Mouse (Mus musculus) cerebral cortex, adult 2 months (tissue): ENCODE data around the gene Ms4a8a.

Source experiments
- WGBS: fragments of 180-500 bp; shearing (Covaris S2); methylation state at CpG from one replicate; pipeline ENCODE4 v1.1.7; 2018; 5-methylcytosine and 5-hydroxymethylcytosine counted together

The Ms4a8a gene

DNA sequence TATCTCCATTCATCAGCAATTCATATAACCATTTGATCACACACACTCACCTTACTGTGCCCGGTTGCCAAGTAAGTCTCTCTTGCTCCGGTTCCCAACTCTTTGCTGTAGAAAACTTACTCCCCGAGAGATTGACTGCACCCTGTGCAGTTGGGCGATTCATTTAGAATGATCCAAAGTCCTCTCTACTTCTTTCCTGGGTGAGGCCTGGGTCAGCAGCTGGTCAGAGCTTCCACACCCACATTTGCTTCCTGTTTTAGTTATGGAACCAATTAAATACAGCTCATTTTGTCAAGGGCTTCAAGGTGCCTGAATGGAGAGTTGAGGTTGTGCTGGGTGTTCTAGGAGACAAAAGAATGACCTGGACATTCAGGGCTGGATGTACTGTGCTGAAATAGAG lies at the start of gene Ms4a8a:
Gene Ms4a8a, minus strand, starts transcription at position 169 of the 400 bp plus-strand sequence.
- 80% methylated on average over 4 of the region's 4 CpGs for WGBS

GRCm38 (mm10) chr19:11129702-11130101 lies 48.8 kb upstream of the Ms4a8a start:
- 88% methylated on average over 1 of the region's 1 CpGs for WGBS

GRCm38 (mm10) chr19:11121016-11121420 lies 40.1 kb upstream of the Ms4a8a start:
- under 1% methylated on average over 13 of the region's 38 CpGs for WGBS

DNA sequence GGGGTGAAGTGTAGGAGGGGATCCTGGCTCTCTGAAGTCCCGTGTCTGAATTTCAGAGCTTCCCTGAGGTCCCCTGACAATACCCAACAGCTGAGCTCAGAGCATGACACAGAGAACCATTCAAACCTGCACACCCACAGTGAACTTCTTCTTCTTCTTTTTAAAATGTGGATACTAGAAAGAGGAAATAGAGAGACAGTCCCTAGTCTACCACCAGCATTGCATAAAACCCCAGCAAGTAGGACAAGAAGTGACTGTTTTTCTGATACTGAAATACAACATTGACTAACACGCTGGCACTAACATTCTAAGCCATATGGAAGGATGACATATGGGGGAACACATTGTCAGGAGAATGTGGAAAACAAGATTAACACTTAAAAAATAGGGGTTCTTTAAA lies 38.4 kb upstream of the Ms4a8a start:
- WGBS = 52% methylated on average over 2 of the region's 2 CpGs

GRCm38 (mm10) chr19:11107746-11108145 lies 26.8 kb upstream of the Ms4a8a start:
- WGBS = 86% methylated on average over 3 of the region's 3 CpGs

- WGBS = 77% methylated on average over 1 of the region's 1 CpGs
These were observed 21.0 kb upstream of the Ms4a8a start for GRCm38 (mm10) chr19:11101880-11102279.

DNA sequence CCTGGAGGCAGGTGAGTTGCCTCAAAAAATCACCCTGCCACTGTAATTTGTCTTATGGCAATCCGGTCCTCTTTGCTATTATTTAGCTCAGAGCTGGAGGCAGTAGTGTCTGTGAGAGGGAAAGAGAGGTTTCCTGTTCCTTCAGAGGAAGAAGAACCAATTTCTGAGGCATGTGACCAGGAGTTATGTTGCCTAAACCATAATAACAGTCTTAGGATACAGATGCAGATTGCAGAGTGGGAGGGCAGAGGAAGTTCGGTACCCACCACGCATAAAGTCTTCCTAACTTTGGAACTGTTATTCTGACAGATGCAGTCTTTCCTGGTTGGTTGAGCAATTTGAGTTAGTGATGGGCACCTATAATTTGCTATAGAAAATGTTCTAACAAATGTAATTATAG lies 17.5 kb upstream of the Ms4a8a start:
- 79% methylated on average over 3 of the region's 3 CpGs for WGBS

GRCm38 (mm10) chr19:11092131-11092530 lies 11.2 kb upstream of the Ms4a8a start:
- 2% methylated on average over 50 of the region's 50 CpGs for WGBS

DNA sequence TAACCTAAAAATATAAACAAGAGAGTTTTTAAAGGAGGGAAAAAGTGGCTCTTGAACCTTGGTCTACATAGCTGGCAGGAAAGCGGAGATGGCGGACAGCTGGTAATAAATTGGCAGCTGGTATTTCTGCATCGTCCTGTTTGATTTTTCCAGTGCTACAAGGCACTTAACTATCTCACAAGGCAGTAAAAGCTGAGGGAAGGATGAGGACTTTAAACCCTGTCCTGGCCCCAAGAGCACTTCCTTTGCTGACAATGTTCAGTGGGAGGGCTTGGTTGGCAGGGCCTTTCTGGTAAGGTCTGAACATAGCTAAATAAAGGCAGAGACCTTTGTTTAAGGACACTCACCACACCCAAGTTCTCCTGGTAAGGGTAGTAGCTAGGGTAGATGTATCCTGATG lies 10.5 kb downstream of the Ms4a8a start:
- 89% methylated on average over 3 of the region's 3 CpGs for WGBS

DNA sequence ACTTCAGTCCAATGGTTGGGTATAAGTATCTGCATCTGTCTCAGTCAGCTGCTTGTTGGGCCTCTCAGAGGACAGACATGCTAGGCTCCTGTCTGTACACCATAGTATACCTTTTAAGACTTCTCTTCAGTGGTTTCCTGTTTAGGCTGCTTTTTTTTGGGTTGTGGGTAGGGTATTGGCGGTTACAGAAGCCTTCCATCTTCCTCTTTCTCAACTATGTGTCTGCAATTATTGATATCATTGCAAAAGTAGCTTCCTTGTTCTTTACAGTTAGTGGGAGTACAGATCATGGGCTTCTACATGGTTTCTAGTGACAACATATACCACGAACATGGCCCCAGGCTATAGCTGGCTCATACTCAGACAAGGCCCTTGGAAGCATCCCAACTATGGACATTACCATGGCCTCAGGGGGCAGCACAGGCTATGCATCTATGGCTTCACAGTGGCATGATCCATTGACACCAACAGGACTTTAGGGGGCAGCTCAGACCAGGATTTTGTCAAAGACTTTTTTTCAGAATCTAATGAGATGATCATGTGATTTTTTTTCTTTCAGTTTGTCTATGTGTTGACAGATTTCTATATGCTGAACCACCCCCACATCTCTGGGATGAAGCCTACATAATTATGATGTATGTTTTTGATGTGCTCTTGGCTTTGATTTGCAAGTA lies 15.6 kb downstream of the Ms4a8a start:
- 63% methylated on average over 2 of the region's 2 CpGs for WGBS

GRCm38 (mm10) chr19:11060900-11061299 lies 20.0 kb downstream of the Ms4a8a start:
- 84% methylated on average over 1 of the region's 1 CpGs for WGBS

GRCm38 (mm10) chr19:11055700-11056099 lies 25.2 kb downstream of the Ms4a8a start:
- WGBS = 82% methylated on average over 1 of the region's 1 CpGs

GRCm38 (mm10) chr19:11053277-11053676 lies 27.6 kb downstream of the Ms4a8a start:
- 77% methylated on average over 3 of the region's 3 CpGs for WGBS

- 80% methylated on average over 5 of the region's 5 CpGs for WGBS
These were observed 28.0 kb downstream of the Ms4a8a start for GRCm38 (mm10) chr19:11052877-11053276.

DNA sequence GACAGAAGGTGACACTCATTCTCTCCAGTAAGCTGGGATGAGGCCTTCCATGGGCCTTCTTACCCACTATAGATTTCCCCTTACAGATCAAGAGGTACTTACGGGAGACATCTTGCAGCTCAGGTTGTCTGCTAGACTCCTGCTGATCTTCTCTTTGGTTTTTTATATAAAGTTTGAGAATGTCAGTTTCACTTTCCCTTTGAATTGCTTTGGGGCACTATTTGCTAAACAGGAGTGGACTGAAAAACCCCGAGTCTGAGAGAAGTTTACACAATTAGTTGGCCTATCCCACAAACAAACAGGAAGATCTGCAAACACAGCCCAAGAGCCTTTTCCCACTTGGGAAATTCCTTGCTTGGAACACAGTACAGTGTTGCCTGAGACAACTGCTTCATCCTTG lies 30.6 kb downstream of the Ms4a8a start:
- 71% methylated on average over 2 of the region's 2 CpGs for WGBS

DNA sequence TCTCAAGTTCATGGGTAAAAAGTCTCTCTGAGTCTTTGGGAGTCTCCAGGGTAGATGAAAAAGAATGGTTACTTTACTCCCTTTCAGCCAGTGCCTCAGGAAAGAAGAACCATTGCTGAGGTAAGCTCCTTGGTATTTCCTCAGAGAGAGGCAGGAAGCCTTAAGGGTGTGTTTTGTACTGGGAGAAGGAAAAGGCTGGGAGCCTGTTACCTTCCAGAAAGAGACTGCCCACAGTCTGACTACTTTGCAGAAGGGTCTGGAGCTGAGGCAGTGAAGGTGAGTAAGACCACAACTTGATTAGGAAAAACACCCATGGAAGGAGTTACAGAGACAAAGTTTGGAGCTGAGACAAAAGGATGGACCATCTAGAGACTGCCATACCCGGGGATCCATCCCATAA lies 32.4 kb downstream of the Ms4a8a start:
- WGBS = 79% methylated on average over 1 of the region's 1 CpGs

GRCm38 (mm10) chr19:11048009-11048408 lies 32.9 kb downstream of the Ms4a8a start:
- WGBS = 75% methylated on average over 6 of the region's 6 CpGs

DNA sequence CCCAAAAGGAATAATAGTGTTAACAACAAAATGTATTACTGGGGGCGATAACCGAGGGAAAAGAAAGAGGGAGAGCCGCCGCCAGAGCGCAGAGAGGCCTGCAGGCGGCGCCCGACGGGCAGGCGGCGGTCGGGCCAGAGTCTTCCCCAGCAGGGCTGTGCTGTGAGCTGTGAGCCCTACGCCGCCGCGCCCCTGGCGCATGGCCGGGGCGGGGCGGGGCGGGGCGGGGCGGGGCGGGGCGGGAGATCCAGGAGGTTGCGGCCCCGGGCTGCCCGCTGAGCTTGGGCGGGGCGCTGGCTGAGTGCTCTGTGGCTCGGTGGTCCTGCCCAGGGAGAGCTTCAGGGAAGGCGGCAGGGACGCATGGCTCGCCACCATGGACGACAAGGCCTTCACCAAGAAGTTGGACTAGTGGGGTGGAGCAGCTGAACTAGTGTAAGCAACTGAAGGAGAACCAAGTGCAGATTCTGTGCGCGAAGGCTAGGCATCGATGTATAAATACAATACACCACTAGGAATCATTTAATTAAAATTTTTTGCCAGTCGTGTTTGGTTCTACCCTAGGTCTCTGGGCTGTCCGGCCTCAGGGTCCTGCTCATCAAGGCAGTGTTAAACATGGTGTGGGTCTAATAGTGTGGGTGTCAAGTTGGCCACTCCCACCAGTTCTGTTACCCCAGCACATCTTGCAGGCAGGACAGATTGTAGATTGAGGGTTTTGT lies 35.7 kb downstream of the Ms4a8a start:
- WGBS = 6% methylated on average over 39 of the region's 40 CpGs

- 12% methylated on average over 5 of the region's 5 CpGs for WGBS
These were observed 36.3 kb downstream of the Ms4a8a start for GRCm38 (mm10) chr19:11044671-11044995.

GRCm38 (mm10) chr19:11017891-11018290 lies 63.0 kb downstream of the Ms4a8a start, which contains the start of gene Ms4a18:
Gene Ms4a18 (minus strand): TSS chr19:11018031.
- 88% methylated on average over 3 of the region's 3 CpGs for WGBS
